Mouse (Mus musculus): Measurements from ENCODE around the gene Cd96. TPM values are rescaled to one million over a fixed set of nuclear protein-coding genes. Genes with fewer than 3 reads are reported as not detected.

The Cd96 gene
- total RNA-seq, 2 experiments from 2014 or later, result 0.66 to 0.79 TPM

DNA sequence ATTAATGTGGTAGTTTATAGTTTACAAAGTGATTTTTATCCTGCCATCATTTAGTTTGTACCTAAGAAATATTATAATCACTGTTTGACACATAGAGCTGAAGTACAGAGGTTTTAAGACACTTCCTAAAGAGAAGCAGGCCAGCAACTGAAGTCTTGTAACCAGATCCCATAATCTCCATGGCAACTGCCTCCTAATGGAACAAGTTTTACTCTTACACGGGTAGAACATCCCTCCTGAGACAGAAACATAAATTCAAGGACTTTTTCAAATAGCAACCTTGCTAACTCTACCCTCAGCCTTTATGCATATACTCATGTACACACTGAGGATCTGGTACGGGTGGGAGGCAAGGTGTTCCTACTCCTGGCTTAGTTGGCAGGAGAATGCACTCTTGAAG, 83.8 kb downstream of the Cd96 start:
- DNase-seq, result no peak

DNA sequence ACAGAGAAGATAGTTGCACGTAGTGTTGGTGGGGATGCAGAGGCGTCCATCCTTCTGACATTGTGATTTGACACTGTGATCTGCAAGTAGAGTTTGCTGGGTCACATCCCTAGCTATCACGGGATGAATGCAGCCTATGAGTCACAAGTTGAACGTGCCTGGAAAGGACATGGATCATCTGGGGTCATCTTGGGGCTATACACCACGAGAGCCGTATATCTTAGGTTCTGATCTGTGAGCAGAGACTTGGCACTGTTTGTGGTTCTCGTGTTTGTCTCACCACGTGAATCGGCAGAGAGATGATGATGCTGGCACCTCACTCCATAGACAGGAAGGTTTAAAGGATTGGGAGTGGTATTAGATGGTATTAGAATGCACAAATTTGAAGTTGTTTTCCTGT, 86.2 kb downstream of the Cd96 start:
- no peak for DNase-seq

DNA sequence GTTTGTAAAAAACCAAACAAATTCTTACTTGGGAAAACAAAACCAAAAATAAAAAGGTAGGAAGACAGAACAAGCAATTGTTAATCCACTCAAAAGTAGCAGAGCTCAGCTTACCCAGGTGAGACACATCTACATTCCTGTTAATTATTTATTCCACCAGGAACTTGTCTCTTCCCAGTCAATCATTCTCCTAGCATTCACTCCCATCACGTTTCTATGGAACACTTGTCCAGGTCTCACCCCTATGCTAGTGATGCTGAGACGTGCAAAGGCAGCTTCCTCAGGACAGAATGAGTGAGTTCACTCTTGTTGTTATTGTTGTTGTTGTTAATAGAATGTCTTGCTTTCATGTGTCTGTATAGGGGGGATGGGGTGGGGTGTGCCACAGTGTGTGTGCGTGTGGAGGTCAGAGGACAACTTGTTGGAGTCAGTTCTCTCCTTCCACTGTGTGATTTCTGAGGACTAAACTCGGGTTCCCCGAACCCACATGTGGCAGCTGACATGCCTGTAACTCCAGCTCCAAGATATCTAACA, 97.0 kb downstream of the Cd96 start:
- no peak for DNase-seq

DNA sequence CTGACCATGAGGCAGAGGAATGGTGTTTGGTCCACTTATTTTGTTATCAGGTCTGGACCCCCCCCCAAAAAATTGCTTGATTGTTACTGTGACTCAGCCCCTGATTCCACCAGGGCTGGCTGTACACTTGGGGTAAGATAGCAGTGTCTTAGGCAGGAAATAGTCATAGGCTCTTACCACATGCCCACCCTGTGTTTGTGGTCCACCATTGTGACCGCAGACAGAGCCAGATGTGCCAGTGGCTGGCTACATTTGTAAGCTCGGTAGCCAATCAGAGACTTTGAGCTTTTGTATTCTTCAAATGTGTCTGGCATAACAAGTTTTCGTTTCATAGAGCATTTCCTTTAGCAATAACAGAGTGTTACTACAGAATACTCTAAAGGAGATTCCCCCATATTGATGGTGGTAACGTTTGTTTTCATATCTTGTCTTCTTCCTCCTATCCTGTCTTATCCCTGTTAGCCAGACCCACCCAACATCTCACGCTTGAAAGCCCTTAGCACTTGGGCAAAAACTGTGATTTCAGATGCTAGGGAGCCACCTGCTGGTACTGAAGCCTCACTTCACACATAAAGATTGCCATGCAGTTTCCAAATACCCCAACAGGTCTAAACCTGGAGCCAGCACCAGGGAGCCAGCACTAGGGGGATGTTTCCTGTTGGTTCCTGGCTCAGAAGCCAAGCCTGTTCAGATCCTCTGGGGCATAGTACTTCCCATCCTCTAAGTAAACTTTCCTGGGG, 97.7 kb downstream of the Cd96 start:
- DNase-seq, result peak; percentile 59

DNA sequence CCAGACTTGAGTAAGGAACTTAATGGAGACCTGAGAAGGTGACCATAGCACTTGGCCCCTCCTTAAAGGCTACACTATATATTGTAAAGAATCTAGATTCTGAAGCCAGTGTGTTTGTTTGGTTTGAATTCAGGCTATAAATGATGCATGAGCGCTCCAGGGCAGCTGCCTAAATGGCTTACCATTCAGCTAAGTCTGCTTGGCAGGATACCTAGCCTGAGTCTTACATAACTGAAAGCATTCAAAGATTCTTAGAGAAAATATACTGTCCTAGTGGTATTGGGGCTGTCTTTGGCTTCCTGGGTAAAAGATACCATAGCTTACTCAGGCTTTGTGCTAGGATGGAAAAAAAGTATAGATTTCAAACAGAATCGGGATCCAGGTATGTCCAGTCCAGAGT, 98.7 kb downstream of the Cd96 start:
- no peak for DNase-seq

DNA sequence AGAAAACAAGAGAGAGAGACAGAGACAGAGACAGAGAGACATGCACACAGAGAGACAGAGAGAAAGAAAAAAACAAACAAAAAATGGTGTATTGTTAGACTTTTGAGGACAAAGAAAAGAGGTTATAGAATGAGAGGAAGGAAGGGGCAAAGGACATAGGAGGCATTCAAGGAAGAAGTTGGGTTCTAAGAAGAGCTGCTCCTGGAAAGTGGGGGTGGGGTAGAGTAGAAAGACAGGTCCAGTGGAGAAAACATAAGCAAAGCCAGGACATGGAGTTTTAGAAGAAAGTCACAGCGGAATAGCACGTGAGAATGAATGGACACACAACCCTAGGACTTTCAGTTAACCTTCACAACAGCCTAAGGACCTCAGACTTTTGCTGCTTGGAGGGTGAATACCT, 99.7 kb downstream of the Cd96 start:
- no peak for DNase-seq

DNA sequence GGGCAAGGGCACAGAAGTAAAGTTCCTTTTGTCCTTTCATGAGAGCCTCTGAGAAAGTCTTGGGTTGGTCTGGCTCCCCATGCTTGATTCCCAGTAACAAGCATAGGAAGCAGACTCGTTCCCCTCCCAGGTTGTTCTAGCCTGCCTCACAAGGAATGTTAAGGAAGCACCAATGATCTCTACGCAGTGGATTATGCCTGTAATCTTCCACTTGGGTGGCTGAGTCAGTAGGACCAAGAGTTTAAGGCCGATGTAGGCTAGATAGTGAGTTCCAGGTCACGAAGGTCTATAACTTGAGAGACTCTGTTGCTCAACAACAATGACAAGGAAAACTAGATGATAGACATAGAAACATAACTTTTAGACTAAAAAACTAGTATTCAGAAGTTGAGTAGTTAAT, 100.3 kb downstream of the Cd96 start:
- DNase-seq, result peak; percentile 10

DNA sequence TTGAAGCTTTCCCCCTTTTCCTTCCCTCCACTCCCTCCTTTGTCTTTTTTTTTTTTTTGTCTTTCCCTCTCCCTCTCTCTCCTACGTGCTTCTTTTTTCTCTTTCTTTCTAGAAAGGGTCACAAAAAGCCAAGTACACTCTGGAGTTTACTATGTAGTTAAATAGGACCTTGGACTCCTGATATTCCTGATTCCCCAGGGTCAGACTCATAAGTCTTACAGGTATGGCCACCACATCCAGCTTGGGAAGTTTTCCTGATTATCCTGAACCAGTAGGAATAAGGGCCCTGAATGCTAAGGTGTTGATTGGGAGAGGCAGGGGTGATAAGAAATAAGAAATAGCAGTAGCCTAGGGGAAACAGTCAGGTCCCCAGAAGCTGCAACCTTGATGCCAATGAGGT, 100.7 kb downstream of the Cd96 start:
- no peak for DNase-seq

DNA sequence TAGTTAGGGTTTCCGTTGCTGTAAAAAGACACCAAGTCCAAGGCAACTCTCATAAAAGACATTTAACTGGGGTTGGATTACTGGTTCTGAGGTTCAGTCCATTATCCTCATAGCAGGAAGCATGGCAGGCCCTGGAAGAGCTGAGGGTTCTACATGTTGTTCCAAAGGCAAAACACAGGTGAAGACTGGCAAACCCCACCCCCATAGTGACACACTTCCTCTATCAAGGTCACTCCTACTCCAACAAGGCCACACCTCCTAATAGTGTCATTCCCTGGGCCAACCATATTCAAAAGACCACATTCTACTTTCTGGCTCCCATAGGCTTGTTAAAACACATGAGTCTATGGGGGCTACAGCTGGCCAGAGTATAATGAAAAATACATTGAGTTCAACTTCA, 108.4 kb downstream of the Cd96 start:
- DNase-seq, result no peak

DNA sequence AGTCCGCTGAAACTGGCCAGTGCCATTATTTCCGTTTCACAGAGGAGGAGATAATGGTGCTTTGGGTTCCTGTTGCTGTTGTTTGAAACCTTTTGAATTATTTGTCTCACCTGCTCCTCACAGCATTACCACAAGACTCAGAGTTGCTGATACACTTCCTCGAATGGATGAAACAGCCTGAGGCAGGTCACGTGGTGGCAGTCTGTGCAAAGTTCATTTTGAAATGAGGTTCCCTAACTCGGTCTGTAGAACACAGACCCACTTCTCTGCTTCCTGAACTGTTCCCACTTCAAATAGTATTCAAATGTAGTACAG, 109.2 kb downstream of the Cd96 start:
- peak; percentile 38 for DNase-seq

DNA sequence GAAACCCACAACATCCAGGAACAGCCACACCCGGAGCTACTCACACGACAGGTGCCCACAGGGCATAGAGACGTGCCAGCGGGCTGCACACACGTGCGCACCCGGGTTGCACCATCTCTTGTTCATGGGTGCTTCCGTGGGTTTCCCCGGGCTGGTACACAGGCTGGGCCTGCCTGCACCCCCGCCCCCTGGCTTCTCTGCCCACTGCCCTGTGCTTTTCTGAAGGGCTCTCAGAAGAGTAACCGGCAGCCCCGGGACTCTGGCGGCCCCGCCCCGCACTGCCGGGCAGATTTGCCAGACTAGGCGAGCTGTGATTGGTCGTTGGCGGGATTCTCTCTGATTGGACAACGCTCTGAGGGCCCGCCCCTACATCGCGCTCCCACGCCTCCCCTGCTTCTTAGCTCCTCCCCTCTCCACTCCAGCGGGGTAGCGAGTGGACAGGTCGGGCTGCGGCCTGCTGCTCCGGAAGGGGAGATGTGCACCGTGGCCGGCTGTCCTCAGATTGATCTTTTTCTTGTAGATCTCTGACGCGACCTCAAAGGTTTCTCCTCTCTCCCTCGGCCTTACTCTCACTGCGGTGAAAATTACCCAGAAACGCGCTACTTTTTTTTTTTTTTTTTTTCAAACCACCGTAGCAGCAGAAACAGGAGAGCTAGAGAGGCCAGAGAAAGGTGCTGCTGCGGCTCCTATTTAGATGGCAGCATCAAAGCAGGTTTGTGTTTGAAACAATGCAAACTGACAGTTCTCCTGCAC, 109.7 kb downstream of the Cd96 start, which contains the start of gene Plcxd2:
Plcxd2 (minus strand) TSS at position 66 of the 753 bp plus-strand sequence.
- DNase-seq, result peak; percentile 95

DNA sequence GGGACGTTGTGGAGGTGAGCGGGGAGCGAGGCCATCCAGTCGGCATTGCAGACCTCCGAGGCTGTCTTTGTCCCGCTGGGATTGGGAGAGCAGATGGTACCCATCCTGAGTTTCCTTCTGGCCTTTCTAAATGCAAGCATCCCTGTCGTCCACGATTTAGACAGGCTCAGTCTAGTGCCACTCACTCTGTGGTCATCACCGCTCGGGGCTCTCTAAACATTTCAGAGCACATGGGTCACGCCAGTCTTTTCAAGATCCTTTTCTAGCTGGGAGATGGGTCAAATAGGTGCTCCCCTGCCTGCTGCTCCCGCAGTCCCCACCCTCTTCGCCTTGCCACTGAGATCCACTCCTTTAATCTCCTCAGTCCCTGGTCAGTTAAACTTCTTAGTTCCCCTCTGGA, 110.3 kb downstream of the Cd96 start:
- DNase-seq, result no peak

DNA sequence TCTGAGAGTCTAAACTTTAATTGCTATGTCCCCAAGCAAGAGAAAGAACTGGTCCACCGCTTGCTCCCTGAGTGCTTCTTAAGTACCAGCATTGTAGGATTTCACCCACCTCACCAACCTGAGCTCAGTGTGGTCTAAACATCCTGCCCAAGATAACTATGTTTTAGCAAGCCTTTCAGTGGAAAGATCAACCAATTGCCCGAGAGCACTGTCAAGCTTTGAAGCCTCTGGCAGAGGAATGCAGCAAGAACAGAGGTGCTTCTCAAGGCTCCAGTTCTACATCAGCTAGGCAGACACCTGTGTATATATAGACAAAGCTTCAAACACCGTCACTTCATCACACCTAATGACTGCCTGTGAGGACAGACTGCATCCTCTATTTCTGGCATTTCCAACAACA, 111.3 kb downstream of the Cd96 start:
- DNase-seq, result no peak

DNA sequence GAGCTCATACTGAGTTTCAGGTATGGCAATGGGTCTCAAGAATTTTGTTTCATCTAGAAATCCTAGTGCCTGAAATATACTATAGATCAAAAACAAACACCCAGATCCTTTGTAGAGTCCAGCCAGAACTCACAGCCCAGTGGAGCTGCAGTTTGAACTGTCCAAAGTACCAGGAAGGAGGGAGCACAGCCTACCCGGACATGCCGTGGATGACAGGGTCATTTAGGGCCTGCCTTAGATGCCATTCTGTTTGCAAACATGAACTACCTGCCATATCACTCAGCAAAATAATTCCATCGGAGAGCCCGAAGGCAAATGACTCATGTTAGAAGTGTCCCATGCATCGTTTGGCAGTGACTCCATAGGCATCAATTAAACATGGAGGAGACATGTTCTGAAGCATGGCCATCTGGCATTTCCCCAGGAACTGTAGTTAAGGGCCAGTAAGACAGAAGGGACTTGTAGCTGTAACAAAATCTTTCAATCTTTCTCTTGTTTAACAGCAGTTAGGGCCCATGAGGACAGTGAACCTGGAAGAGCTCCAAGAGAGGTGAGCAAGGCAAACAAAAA, 111.9 kb downstream of the Cd96 start:
- DNase-seq, result no peak

DNA sequence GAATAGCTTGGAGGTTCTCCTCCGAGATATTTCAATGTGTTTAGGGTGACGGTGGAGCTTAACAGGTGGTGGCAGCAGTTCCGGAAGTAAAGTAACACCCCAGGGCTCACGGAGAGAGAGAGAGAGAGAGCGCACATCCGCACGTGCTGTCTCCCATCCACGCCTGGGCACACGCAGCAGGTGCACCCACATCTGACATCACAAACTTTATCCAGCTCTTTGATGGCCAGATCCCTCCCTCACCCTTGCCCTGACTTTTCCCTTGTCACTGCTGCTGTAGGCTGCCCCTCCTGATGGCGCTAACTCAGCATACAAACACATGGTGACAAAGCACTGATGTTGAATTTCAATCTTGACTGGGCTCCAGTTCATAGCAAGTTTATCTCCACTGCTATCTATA, 113.8 kb downstream of the Cd96 start:
- DNase-seq, result no peak

DNA sequence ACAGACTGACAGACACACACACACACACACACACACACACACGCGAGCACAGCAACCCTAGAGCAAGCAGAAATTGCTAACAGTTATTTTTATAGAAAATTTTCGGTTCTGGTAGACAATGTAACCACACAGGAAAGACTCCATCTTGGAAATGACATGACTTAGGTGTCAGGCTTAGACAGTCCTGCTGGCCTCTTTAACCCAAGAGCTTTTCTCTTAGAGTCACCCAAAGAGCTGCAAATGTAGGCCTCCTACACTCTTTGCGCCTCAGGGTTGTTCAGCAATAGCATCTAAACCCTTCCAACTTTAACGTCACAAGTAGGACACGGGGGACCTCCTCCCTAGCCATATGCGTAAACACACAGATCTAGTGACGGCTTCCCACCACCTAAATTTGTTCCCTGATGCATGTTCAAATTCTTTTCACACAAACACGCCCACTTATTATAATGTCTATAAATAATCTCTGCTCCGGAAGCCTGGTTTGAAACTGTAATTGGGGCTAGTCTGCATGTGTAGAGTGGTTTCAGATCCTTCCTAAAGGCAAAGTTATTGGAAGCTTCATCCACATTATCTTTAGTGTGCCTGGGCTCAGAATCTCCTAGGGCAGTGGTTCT, 118.4 kb downstream of the Cd96 start:
- DNase-seq, result no peak

DNA sequence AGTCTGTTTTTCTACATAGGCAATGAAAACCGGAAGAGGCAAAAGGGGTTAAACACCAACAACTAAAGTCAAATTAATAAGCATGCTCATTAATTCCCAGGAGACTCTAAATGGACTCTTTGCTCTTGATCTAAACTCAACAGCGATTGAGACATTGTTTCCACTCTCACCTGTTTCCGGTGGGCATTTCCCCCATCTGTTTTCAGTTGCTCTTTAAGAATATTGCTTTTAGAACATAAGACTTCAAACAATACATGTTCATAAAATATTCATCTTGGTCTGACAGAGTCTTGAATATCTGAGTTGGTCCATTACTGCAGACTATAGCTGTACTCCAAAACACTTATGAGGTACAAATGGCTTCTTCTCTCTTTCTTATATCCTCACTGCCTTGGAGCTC, 119.1 kb downstream of the Cd96 start:
- DNase-seq, result no peak

DNA sequence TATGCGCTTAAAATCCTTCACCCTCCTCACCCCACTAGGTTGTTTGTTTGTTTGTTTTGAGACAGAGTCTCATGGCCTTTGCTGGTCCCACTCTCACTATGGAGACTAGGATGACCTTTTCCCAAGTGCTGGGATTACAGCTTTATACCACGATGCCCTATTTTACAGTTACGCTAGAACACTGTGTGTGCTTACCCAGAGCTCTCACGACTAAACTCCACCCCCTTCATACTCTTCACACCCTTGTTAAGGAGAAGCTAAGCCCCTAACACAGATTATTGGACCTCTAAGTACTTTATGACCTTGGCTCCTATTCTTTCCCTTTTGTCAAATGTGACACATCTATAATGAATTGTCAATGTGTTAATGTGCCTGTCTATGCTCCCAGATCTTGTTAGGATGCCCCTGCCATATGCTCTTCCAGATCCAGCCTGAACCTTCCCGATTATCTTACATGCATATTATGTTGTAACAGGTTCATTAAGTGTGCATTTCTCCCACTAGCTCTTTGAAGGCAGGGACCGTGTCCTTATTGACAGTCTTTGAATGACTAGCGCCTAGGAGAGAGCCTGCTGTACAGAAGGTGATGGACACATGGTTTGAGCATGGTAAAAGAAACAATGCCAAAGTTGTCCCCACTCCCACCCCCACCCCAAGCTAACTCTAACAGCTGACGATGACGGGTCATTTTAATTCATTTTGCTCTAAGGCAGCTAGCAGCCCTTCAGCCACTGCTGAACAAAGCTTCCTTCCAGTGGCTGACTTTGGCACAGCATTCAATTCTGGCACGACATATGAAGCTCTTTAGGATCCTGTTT, 120.5 kb downstream of the Cd96 start:
- no peak for DNase-seq

DNA sequence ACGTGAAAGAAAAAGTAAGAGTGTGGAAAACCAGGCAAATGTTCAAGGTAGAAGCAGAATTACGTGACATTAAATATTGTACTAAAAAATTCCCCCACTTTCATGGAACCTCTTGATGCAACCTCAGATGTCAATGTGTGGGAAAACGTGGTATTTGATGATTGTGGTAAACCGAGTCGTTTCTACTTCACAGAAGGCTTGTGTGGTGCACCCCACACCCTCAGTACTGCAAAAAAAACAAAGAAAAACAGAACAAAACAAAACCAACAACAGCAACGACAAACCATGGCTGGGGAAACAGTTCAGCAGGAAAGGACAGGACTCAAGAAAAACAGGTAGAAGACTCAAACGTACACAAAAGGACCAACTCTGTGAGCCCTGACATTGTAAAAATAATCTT, 121.8 kb downstream of the Cd96 start:
- no peak for DNase-seq

DNA sequence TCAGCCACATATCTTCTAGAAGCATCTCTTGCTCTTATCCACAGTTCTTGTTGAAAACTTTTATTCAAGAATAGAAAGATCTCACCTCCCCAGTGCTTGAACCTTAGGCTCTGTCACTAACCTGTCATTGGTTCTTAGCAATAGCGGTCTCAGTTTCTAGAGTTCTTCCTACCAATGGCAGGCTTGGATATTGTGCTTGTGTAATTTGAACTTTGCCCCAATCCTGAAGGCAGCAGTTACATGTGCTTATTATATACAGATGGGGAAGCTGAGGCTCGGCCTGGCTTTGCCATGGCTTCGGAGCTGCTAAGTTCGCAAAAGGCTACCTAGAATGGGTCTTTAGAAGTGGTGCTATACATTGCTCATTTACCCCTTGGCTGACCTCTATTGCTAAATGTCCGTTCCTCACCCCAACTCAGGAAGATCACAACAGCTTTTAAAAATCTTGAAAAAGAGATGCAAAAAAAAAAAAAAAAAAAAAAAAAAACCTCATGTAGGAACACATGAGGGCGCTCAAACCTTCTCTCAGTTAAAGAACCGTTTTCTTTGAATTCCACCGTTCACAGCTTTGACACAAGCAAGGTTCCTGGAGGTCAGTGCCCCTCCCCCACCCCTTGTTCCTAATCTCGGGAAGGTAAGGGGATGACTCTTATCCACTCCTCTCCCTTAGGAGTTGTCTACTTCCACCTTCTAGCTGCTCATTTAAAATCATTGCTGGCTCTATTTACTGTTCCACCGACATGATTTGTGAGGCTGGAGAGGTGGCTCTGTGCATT, 129.0 kb downstream of the Cd96 start:
- DNase-seq, result no peak

DNA sequence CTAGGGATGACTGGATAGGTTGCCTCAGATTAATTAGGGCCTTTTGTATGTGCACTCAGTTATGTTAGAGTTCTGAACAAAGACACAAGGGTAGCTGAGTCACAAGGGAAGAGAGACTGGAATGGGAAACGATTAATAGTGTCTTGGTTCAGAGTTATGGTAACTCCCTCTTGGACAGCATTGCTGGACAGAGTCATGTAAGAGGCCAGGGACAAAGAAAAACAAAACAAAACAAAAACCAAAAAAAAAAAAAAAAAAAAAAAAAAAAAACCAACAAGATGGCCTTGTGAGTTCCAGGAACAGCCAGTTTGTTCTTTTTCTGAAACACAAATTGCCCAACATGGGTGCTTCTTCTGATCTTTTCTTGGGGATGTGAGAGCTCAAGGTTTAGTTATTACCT, 133.8 kb downstream of the Cd96 start:
- no peak for DNase-seq

Measured in adrenal gland, postnatal 10 days (tissue).